Mouse (Mus musculus): ENCODE measurements around the gene Hist1h4b.

- no peak for TF ChIP-seq POLR2A (IDR thresholded peaks at IDR 0.05; ENCODE audit: control insufficient read depth, extremely low read depth, insufficient read depth, low read length, poor library complexity)
- no peak for TF ChIP-seq CTCF (IDR thresholded peaks at IDR 0.05; ENCODE audit: borderline replicate concordance, control insufficient read depth, extremely low read depth, insufficient read depth, low read length, poor library complexity)
Measured at GRCm38 (mm10) chr13:23752742-23753172, 4.1 kb upstream of the Hist1h4b start.

Data from thymus, adult 2 months (tissue).